Mouse (Mus musculus): ENCODE data around the gene Hoxd12. TPM values are rescaled to one million over a fixed set of nuclear protein-coding genes. Genes with fewer than 3 reads are reported as not detected.

Hoxd12 gene
- polyA plus RNA-seq, 1 experiment from 2014 or later, result 0.49 TPM

GRCm38 (mm10) chr2:74726973-74727639 lies 52.3 kb downstream of the Hoxd12 start:
- WGBS, result 4% methylated on average over 43 of the region's 43 CpGs
- H3K4me1 ChIP-seq (replicated peaks; ENCODE audit: control insufficient read depth, insufficient read depth, low read length), result 0 out of 2 replicates have a peak, but pooled peaks cover 2% of the 10 kb centered on the region

More at GRCm38 (mm10) chr2:74726973-74727639, 52.3 kb downstream of the Hoxd12 start:
- Histone ChIP-seq H3K27me3 (replicated peaks; ENCODE audit: control insufficient read depth, insufficient read depth, low read length) (peaks cover 98% of the 10 kb centered on the region), H3K9me3 (ENCODE audit: control insufficient read depth, low read length) (no peaks in the 10 kb centered on the region), H3K4me3 (ENCODE audit: low read depth, low read length) (peak overlapping the region; percentile 44), H3K9ac (ENCODE audit: low read depth, low read length) (no peak overlapping the region), H3K4me2 (peak overlapping the region; percentile 57), H3K27ac (ENCODE audit: low read depth, low read length) (no peak overlapping the region), H3K36me3 (ENCODE audit: control insufficient read depth, insufficient read depth, low read length) (no peaks in the 10 kb centered on the region)
- DNase-seq (ENCODE audit: low spot score) (no peak), ATAC-seq (replicated peaks; ENCODE audit: low FRiP score) (no peak)

MicroRNAs encoded within 50 kb of the gene (microRNA counts, 519-probe panel; counts per million panel counts)
- 4,357 counts per million, percentile 27 among the panel's probes with 10 or more counts for microRNA mmu-miR-10b

Small RNA genes within 50 kb of the gene (microRNA-seq; reads per million reads assigned to microRNA genes)
- gene Gm44463 (ENCODE audit: borderline number of aligned reads) (not detected), gene Mir10b (ENCODE audit: borderline number of aligned reads) (7,115 reads per million, percentile 91 among the genes with 10 or more reads in this experiment)

Other genes with a start within 250 kb of the Hoxd12 start
- gene Lnpk, start 95.6 kb upstream of the Hoxd12 start, polyA plus RNA-seq (2014; fragmentation: Nextera tagmentation; extraction: Ambion mirVana), result 25.7 and 29.1 TPM in 2 replicates
- gene Evx2, start 15.5 kb upstream of the Hoxd12 start, polyA plus RNA-seq (2014; fragmentation: Nextera tagmentation; extraction: Ambion mirVana), result 0.12 TPM in 1 of 2 replicates, not detected in the other
- gene Hoxd13, start 6.7 kb upstream of the Hoxd12 start, polyA plus RNA-seq (2014; fragmentation: Nextera tagmentation; extraction: Ambion mirVana), result 0.06 and 0.45 TPM in 2 replicates
- 0.14 and 0.44 TPM in 2 replicates for gene Hoxd11, start 4.5 kb downstream of the Hoxd12 start, polyA plus RNA-seq (2014; fragmentation: Nextera tagmentation; extraction: Ambion mirVana)
- gene Hoxd10, start 16.9 kb downstream of the Hoxd12 start, polyA plus RNA-seq (2014; fragmentation: Nextera tagmentation; extraction: Ambion mirVana), result 0.09 and 0.30 TPM in 2 replicates
- 0.10 and 0.22 TPM in 2 replicates for gene Hoxd9, start 22.7 kb downstream of the Hoxd12 start, polyA plus RNA-seq (2014; fragmentation: Nextera tagmentation; extraction: Ambion mirVana)
- gene Hoxd8, start 29.6 kb downstream of the Hoxd12 start, polyA plus RNA-seq (2014; fragmentation: Nextera tagmentation; extraction: Ambion mirVana), result 0.82 and 1.2 TPM in 2 replicates
- 0.47 and 0.87 TPM in 2 replicates for gene Hoxd3, start 36.9 kb downstream of the Hoxd12 start, polyA plus RNA-seq (2014; fragmentation: Nextera tagmentation; extraction: Ambion mirVana)
- 0.14 and 0.18 TPM in 2 replicates for gene Hoxd4, start 36.9 kb downstream of the Hoxd12 start, polyA plus RNA-seq (2014; fragmentation: Nextera tagmentation; extraction: Ambion mirVana)
- not detected in 2 replicates for gene Gm28230, start 51.7 kb downstream of the Hoxd12 start, polyA plus RNA-seq (2014; fragmentation: Nextera tagmentation; extraction: Ambion mirVana)
- gene Hoxd1, start 88.0 kb downstream of the Hoxd12 start, polyA plus RNA-seq (2014; fragmentation: Nextera tagmentation; extraction: Ambion mirVana), result 0.11 TPM in 1 of 2 replicates, not detected in the other
- gene Mtx2, start 150.8 kb downstream of the Hoxd12 start, polyA plus RNA-seq (2014; fragmentation: Nextera tagmentation; extraction: Ambion mirVana), result 110 and 112 TPM in 2 replicates

Data from liver, embryonic 11.5 days (tissue).